Mouse (Mus musculus) testis, adult 2 months (tissue): ENCODE data around the gene Thpo. TPM values are rescaled to one million over a fixed set of nuclear protein-coding genes. Genes with fewer than 3 reads are reported as not detected.

ENCODE experiments used
- H3K27ac ChIP-seq: fragments of 200-500 bp; 2 replicates; pipeline ENCODE4 v1.5.1; 2012; ENCODE audit warnings: low read depth, low read length; ENCODE audit not compliant: control insufficient read depth, insufficient read depth
- H3K27me3 ChIP-seq: fragments of 200-500 bp; 2 replicates; pipeline ENCODE4 v1.6.1; 2012; ENCODE audit warnings: mild to moderate bottlenecking, low read length, moderate library complexity; ENCODE audit not compliant: control insufficient read depth, insufficient read depth
- H3K36me3 ChIP-seq: fragments of 200-500 bp; 2 replicates; pipeline ENCODE4 v1.6.1; 2012; ENCODE audit warnings: mild to moderate bottlenecking, low read length; ENCODE audit not compliant: control insufficient read depth, insufficient read depth
- H3K4me1 ChIP-seq: fragments of 200-500 bp; 2 replicates; pipeline ENCODE4 v1.6.1; 2012; ENCODE audit warnings: low read length; ENCODE audit not compliant: control insufficient read depth, insufficient read depth
- H3K4me3 ChIP-seq: fragments of 200-500 bp; 2 replicates; pipeline ENCODE4 v1.5.1; 2012; ENCODE audit warnings: low read depth, mild to moderate bottlenecking, low read length, moderate library complexity, mixed read lengths; ENCODE audit not compliant: control insufficient read depth
- CTCF ChIP-seq: fragments of 200-500 bp; IDR thresholded peaks from 2 replicates; pipeline ENCODE4 v1.5.1; 2012; ENCODE audit warnings: low read depth, mild to moderate bottlenecking, inconsistent platforms, low read length, moderate library complexity; ENCODE audit not compliant: control insufficient read depth, insufficient read depth, insufficient replicate concordance
- POLR2A ChIP-seq: fragments of 200-500 bp; IDR thresholded peaks from 2 replicates; pipeline ENCODE4 v1.6.1; 2012; ENCODE audit warnings: low read depth, mild to moderate bottlenecking, inconsistent platforms, low read length, moderate library complexity; ENCODE audit not compliant: control insufficient read depth
- polyA plus RNA-seq: library from polyadenylated mRNA; depleted of rRNA; stranded (reverse); fragments of >200 nt; gene quantifications from 2 replicates; pipeline ENCODE4 v1.2.3, GENCODE M21; 2012; rRNA removed

Thpo gene
- polyA plus RNA-seq, 1 experiment, result 0.22 TPM

- peaks cover 16% of the 10 kb centered on the region for H3K36me3 ChIP-seq
- no peak overlapping the region for H3K27ac ChIP-seq
- no peak overlapping the region for H3K4me3 ChIP-seq
- TF ChIP-seq CTCF (no peak), POLR2A (no peak)
- no peaks in the 10 kb centered on the region for H3K27me3 ChIP-seq
- peaks cover 9% of the 10 kb centered on the region for H3K4me1 ChIP-seq
Measured at GRCm38 (mm10) chr16:20676702-20677101, 57.6 kb downstream of the Thpo start.

- TF ChIP-seq POLR2A (no peak), CTCF (no peak)
- Histone ChIP-seq H3K27ac (no peak overlapping the region), H3K36me3 (peaks cover 12% of the 10 kb centered on the region), H3K4me3 (no peak overlapping the region), H3K4me1 (peaks cover 9% of the 10 kb centered on the region), H3K27me3 (no peaks in the 10 kb centered on the region)
Measured at GRCm38 (mm10) chr16:20675213-20675612, 59.1 kb downstream of the Thpo start.

Other genes starting within 250 kb of the Thpo start
- gene Eif2b5, start 235.7 kb downstream of the Thpo start, polyA plus RNA-seq, result 38.7 and 41.8 TPM in 2 replicates
- 10.2 and 11.6 TPM in 2 replicates for gene Dvl3, start 217.5 kb downstream of the Thpo start, polyA plus RNA-seq
- gene Ap2m1, start 199.0 kb downstream of the Thpo start, polyA plus RNA-seq, result 112 and 119 TPM in 2 replicates
- 77.2 and 83.0 TPM in 2 replicates for gene Abcf3, start 185.9 kb downstream of the Thpo start, polyA plus RNA-seq
- 0.09 and 0.13 TPM in 2 replicates for gene Vwa5b2, start 145.0 kb downstream of the Thpo start, polyA plus RNA-seq
- 5.1 and 5.4 TPM in 2 replicates for gene Eef1akmt4, start 122.9 kb downstream of the Thpo start, polyA plus RNA-seq
- gene Gm49333, start 122.9 kb downstream of the Thpo start, polyA plus RNA-seq, result 0.11 and 0.15 TPM in 2 replicates
- gene Alg3, start 122.8 kb downstream of the Thpo start, polyA plus RNA-seq, result 18.8 and 22.5 TPM in 2 replicates
- 21.5 and 22.1 TPM in 2 replicates for gene Camk2n2, start 113.2 kb downstream of the Thpo start, polyA plus RNA-seq
- gene Ece2, start 104.7 kb downstream of the Thpo start, polyA plus RNA-seq, result 0.35 and 0.41 TPM in 2 replicates
- gene Psmd2, start 82.9 kb downstream of the Thpo start, polyA plus RNA-seq, result 241 and 287 TPM in 2 replicates
- gene Eif4g1, start 66.2 kb downstream of the Thpo start, polyA plus RNA-seq, result 251 and 267 TPM in 2 replicates
- 102 and 116 TPM in 2 replicates for gene Fam131a, start 41.3 kb downstream of the Thpo start, polyA plus RNA-seq
- gene Polr2h, start 16.8 kb downstream of the Thpo start, polyA plus RNA-seq, result 10.1 and 11.0 TPM in 2 replicates
- 68.6 and 77.2 TPM in 2 replicates for gene Clcn2, start 16.8 kb downstream of the Thpo start, polyA plus RNA-seq
- 1.6 and 2.9 TPM in 2 replicates for gene Chrd, start 1.4 kb downstream of the Thpo start, polyA plus RNA-seq